Mouse (Mus musculus) liver, embryonic 14.5 days (tissue): ENCODE measurements around the gene Gm21987. TPM values are rescaled to one million over a fixed set of nuclear protein-coding genes. Genes with fewer than 3 reads are reported as not detected.

Source experiments
- ATAC-seq: fragments of 200-750 bp; cut with Nextera tagmentation; 2 replicates; pipeline ENCODE4 v1.8.0; 2017; ENCODE audit warnings: moderate number of reproducible peaks, mild to moderate bottlenecking, moderate library complexity; ENCODE audit not compliant: insufficient read depth
- DNase-seq, 3 experiments: peaks; one replicate each; pipeline ENCODE4 v3.0.0-alpha.2; 2012 to 2013; ENCODE audit warnings: low read depth in 3 of 3, low spot score in 3 of 3
- H3K27ac ChIP-seq: fragments of 300-500 bp; sonication (generic); 2 replicates; pipeline ENCODE4 v1.5.1; 2014; ENCODE audit warnings: moderate library complexity, mild to moderate bottlenecking, control low read depth, inconsistent platforms
- H3K27me3 ChIP-seq: fragments of 300-500 bp; sonication (generic); 2 replicates; pipeline ENCODE4 v1.6.1; 2014; ENCODE audit warnings: mild to moderate bottlenecking, low read length, moderate library complexity; ENCODE audit not compliant: control insufficient read depth, insufficient read depth
- H3K36me3 ChIP-seq: fragments of 300-500 bp; sonication (generic); replicated peaks from 2 replicates; pipeline ENCODE4 v1.6.1; 2014; ENCODE audit warnings: low read depth; ENCODE audit not compliant: control insufficient read depth, insufficient read depth
- H3K4me1 ChIP-seq, 2 experiments: fragments of 200-500 bp in 1 of 2; fragments of 300-500 bp in 1 of 2; sonication (generic) in 1 of 2; replicated peaks; 2 replicates each; pipeline ENCODE4 v1.6.1; 2012 to 2014; ENCODE audit warnings: antibody characterized with exemption in 1 of 2, inconsistent platforms in 1 of 2, low read length in 1 of 2; ENCODE audit not compliant: control insufficient read depth in 2 of 2, insufficient read depth in 2 of 2
- H3K4me2 ChIP-seq: fragments of 300-500 bp; sonication (generic); 2 replicates; pipeline ENCODE4 v1.6.1; 2014; ENCODE audit warnings: low read depth, mild to moderate bottlenecking, control low read depth, moderate library complexity
- H3K4me3 ChIP-seq, 2 experiments: fragments of 200-500 bp in 1 of 2; fragments of 300-500 bp in 1 of 2; sonication (generic) in 1 of 2; 2 replicates each; pipeline ENCODE4 v1.5.1; 2012 to 2014; ENCODE audit warnings: low read depth in 2 of 2, low read length in 2 of 2, mild to moderate bottlenecking in 2 of 2, control low read depth in 1 of 2, inconsistent platforms in 1 of 2, moderate library complexity in 1 of 2; ENCODE audit not compliant: insufficient read depth in 1 of 2
- H3K9ac ChIP-seq: fragments of 300-500 bp; sonication (generic); replicated peaks from 2 replicates; pipeline ENCODE4 v1.6.1; 2014; ENCODE audit warnings: mild to moderate bottlenecking, control low read depth, moderate library complexity
- H3K9me3 ChIP-seq: fragments of 300-500 bp; sonication (generic); 2 replicates; pipeline ENCODE4 v1.6.1; 2016; ENCODE audit warnings: low read length, mixed read lengths; ENCODE audit not compliant: control insufficient read depth
- CTCF ChIP-seq: IDR thresholded peaks from 2 replicates; pipeline ENCODE4 v1.5.1; 2016; ENCODE audit warnings: antibody characterized with exemption, low read depth, control low read depth
- EP300 ChIP-seq: IDR thresholded peaks from 2 replicates; pipeline ENCODE4 v1.6.1; 2016; ENCODE audit warnings: antibody characterized with exemption, low read depth
- WGBS: fragments of 180-500 bp; shearing (Covaris S2); extraction: QIAGEN DNeasy Blood & Tissue Kit; methylation state at CpG from one replicate; pipeline ENCODE4 v1.1.7; 2014; ENCODE audit not compliant: insufficient replicate concordance; 5-methylcytosine and 5-hydroxymethylcytosine counted together
- polyA plus RNA-seq, 2 experiments: library from polyadenylated mRNA; depleted of rRNA in 1 of 2; stranded (reverse) in 1 of 2; unstranded in 1 of 2; fragments of >200 nt; fragmentation: Nextera tagmentation in 1 of 2; extraction: Ambion mirVana in 1 of 2; gene quantifications; 2 replicates each; pipeline versions ENCODE4 v1.2.1 to v1.2.3; 2012 to 2014

Gene Gm21987
- polyA plus RNA-seq, 2 experiments = not detected

DNA sequence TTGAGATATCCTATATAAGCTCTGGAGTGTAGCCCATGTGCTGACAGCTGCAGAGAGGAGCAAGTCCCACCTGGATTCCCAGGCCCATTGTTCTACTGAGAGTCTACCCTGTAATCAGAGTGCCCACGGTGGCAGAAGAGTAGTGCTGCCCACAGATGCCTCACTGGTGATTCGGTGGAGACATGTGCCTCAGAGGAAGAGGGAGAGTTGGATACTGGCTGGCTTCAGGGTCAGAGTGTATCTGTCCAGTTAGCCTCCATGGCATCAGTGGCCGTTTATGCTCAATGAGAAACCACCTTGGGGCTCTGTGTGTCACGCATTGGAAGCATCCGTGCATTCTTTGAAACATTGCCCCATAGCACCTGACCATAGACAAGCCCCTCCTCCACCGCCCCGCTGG is 16.8 kb downstream of the Gm21987 start:
- ATAC-seq (no peak), DNase-seq (no peak)
- no peak overlapping the region for H3K4me2 ChIP-seq
- H3K27me3 ChIP-seq = no peaks in the 10 kb centered on the region
- H3K9me3 ChIP-seq = no peaks in the 10 kb centered on the region
- 51% methylated on average over 7 of the region's 7 CpGs for WGBS
- H3K4me1 ChIP-seq = peaks cover 11 to 40% of the 10 kb centered on the region in 2 experiments
- H3K4me3 ChIP-seq = no peak overlapping the region
- TF ChIP-seq EP300 (no peak), CTCF (no peak)
- H3K27ac ChIP-seq = no peak overlapping the region
- H3K36me3 ChIP-seq = no peaks in the 10 kb centered on the region
- H3K9ac ChIP-seq = no peak overlapping the region

DNA sequence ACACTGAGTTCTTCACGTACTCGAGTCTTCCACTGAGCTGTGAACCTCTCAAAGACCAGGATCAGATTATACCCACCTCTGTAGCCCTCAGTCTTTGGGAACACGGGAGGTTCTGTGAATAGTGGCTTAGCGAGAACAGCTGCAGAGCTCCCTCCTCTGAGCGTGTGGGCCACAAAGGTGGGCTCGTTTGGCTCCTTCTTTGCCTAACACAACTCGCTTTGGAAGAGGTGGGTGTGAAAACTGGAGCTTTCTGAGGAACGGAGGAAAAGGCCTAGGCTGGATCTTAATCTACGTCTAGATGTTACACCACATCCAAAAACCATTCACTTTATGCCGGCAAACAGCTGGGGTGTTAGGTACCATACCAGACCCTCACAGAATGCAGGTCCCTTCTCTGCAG is 18.6 kb downstream of the Gm21987 start:
- peaks cover 20 to 51% of the 10 kb centered on the region in 2 experiments for H3K4me1 ChIP-seq
- no peak overlapping the region for H3K9ac ChIP-seq
- no peaks in the 10 kb centered on the region for H3K36me3 ChIP-seq
- no peak for TF ChIP-seq EP300
- TF ChIP-seq CTCF = no peak
- no peak overlapping the region for H3K4me3 ChIP-seq
- no peaks in the 10 kb centered on the region for H3K9me3 ChIP-seq
- DNase-seq (no peak), ATAC-seq (no peak)
- H3K4me2 ChIP-seq = no peak overlapping the region
- H3K27ac ChIP-seq = no peak overlapping the region
- WGBS = 81% methylated on average over 10 of the region's 10 CpGs
- no peaks in the 10 kb centered on the region for H3K27me3 ChIP-seq

DNA sequence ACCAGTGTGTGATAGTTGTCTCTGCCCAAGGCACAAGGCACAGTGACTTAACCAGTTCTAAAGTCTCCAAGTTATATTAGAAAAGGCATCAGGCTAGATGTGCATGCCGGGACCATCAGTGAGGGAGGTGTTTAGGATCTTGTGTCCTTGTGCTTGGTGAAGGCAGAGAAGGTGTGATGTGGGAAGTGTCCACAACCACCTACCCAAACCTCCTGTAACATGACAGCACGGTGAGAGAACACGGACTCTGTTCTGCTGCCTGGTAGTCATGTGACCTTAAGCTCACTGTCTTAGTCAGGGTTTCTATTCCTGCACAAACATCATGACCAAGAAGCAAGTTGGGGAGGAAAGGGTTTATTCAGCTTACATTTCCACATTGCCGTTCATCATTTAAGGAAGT is 19.4 kb downstream of the Gm21987 start:
- Histone ChIP-seq H3K9me3 (no peaks in the 10 kb centered on the region), H3K4me2 (no peak overlapping the region), H3K4me3 (no peak overlapping the region), H3K27ac (no peak overlapping the region), H3K27me3 (no peaks in the 10 kb centered on the region), H3K9ac (no peak overlapping the region), H3K36me3 (no peaks in the 10 kb centered on the region), H3K4me1 (peaks cover 29 to 60% of the 10 kb centered on the region in 2 experiments)
- TF ChIP-seq CTCF (no peak), EP300 (no peak)
- ATAC-seq = no peak
- DNase-seq = no peak
- WGBS = 70% methylated on average over 4 of the region's 4 CpGs

DNA sequence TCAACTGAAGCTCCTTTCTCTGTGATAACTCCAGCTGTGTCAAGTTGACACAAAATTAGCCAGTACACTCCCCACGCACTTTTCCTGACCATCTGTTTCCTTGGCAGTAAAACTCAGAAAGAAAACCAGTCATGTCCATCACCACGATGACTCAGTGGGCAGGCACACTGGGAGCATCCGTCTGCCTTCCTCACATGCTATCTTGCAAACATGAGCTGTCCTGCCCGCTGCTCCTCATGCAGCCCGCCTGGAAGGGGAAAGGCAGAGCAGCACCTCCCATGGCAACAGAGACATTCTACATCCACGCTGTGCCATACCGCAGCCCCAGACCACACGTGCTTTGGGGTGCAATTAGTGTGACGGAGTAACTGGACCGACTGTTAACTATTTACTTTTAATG is 21.5 kb downstream of the Gm21987 start:
- Histone ChIP-seq H3K9ac (no peak overlapping the region), H3K27ac (peak overlapping the region; percentile 48), H3K4me3 (no peak overlapping the region), H3K9me3 (no peaks in the 10 kb centered on the region), H3K4me1 (peaks cover 35 to 55% of the 10 kb centered on the region in 2 experiments), H3K4me2 (peak overlapping the region; percentile 31), H3K27me3 (no peaks in the 10 kb centered on the region), H3K36me3 (no peaks in the 10 kb centered on the region)
- WGBS = 42% methylated on average over 10 of the region's 10 CpGs
- ATAC-seq (no peak), DNase-seq (no peak)
- TF ChIP-seq EP300 (no peak), CTCF (no peak)

DNA sequence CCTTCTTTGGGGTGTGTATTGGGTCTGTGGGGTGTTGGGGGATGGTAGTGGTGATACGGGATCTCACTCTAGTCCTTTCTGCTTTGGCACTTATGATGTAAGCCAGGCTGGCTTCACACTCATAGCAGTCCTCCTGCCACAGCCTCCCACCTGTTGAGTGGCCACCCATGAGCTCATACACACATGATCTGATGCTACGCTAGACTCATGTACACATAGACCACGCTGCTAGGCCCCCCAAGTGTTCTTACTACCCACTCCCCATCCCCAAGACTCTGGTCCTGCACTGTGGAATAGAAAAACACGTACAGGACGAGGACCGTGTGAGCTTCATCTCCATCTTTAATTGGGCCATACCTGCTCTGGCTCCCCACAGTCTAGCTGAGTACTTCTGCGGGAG is 22.2 kb downstream of the Gm21987 start:
- WGBS = 79% methylated on average over 7 of the region's 7 CpGs
- Histone ChIP-seq H3K4me3 (no peak overlapping the region), H3K4me1 (peaks cover 38 to 55% of the 10 kb centered on the region in 2 experiments), H3K36me3 (no peaks in the 10 kb centered on the region), H3K9ac (no peak overlapping the region), H3K27me3 (no peaks in the 10 kb centered on the region), H3K4me2 (no peak overlapping the region), H3K9me3 (no peaks in the 10 kb centered on the region), H3K27ac (peak overlapping the region; percentile 48; the same call in 1 of the 2 replicates)
- TF ChIP-seq EP300 (no peak), CTCF (no peak)
- ATAC-seq (no peak), DNase-seq (no peak)
